Mouse (Mus musculus) cortical plate, adult 2 months (tissue): ENCODE measurements around the gene Krtap14. TPM values are rescaled to one million over a fixed set of nuclear protein-coding genes. Genes with fewer than 3 reads are reported as not detected.

ENCODE experiments used
- H3K27ac ChIP-seq: fragments of 200-500 bp; 2 replicates; pipeline ENCODE4 v1.5.1; 2012; ENCODE audit warnings: low read length, control low read depth, inconsistent platforms; ENCODE audit not compliant: insufficient read depth
- H3K4me1 ChIP-seq: fragments of 200-500 bp; 2 replicates; pipeline ENCODE4 v1.6.1; 2011; ENCODE audit warnings: low read length; ENCODE audit not compliant: control insufficient read depth, insufficient read depth
- H3K4me3 ChIP-seq: fragments of 200-500 bp; 2 replicates; pipeline ENCODE4 v1.5.1; 2011; ENCODE audit warnings: mild to moderate bottlenecking, low read length, control low read depth; ENCODE audit not compliant: insufficient read depth
- CTCF ChIP-seq: fragments of 200-500 bp; IDR thresholded peaks from 2 replicates; pipeline ENCODE4 v1.5.1; 2011; ENCODE audit warnings: mild to moderate bottlenecking, control low read depth, low read length; ENCODE audit not compliant: insufficient read depth; ENCODE audit errors: extremely low read depth
- POLR2A ChIP-seq: fragments of 200-500 bp; IDR thresholded peaks from 2 replicates; pipeline ENCODE4 v1.6.1; 2011; ENCODE audit warnings: mild to moderate bottlenecking, low read length, control low read depth; ENCODE audit not compliant: insufficient read depth; ENCODE audit errors: extremely low read depth
- polyA plus RNA-seq: library from polyadenylated mRNA; depleted of rRNA; stranded (reverse); fragments of >200 nt; gene quantifications from 2 replicates; pipeline ENCODE4 v1.2.3, GENCODE M21; 2012; rRNA removed

Gene Krtap14
- polyA plus RNA-seq, 1 experiment, result not detected

DNA sequence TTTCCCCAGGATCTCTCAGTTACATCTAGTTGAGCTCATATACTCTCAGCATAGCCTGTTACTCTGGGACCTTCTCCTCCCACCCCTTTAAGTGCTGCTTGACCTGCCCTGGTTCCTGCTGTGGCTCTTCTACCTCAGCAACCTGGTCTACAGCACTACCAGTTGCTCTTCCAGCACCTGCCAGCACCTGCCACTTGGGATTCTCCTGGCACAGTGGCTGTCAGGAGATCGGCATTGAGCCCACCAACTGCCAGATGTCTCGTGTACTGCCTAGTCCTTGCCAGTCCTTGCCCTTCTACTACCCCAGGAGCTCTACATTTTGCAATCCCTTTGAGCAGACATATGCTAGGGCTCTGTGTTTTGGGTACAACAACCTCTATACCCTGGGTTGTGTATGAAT, 39.2 kb downstream of the Krtap14 start:
- Histone ChIP-seq H3K27ac (no peak overlapping the region), H3K4me1 (no peaks in the 10 kb centered on the region), H3K4me3 (no peak overlapping the region)
- no peak for TF ChIP-seq POLR2A
- TF ChIP-seq CTCF, result no peak

- Histone ChIP-seq H3K27ac (no peak within 1 kb of the TSS), H3K4me3 (no peak within 1 kb of the TSS), H3K4me1 (no peaks in the 10 kb centered on the region)
- no peak for TF ChIP-seq CTCF
- TF ChIP-seq POLR2A, result no peak
These were observed 48.3 kb downstream of the Krtap14 start, which contains the start of gene Gm5965 for GRCm38 (mm10) chr16:88777596-88777995. Gene Gm5965 (plus strand): TSS chr16:88777896.

DNA sequence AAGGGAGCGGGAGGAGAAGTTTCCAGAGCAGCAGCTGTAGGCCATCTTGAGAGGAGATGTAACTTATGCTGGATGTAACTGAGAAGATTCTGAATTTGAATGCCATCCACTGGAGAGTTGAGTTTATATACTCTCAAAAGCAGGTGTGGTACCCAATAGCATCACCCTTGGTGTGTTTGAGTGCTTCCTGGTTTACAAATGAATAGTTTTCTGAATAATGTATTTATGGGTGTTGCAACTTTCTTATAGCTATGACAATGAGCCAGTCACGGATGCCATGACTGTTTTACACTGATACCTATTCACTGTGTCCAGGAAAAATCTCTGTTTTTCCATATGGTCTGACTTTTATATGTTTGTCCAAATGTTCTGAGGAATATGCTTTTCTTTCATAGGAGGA, 51.8 kb downstream of the Krtap14 start, which contains the start of gene 2310057N15Rik:
Gene 2310057N15Rik (minus strand): TSS at position 101 of the 400 bp plus-strand sequence.
- H3K4me1 ChIP-seq, result no peaks in the 10 kb centered on the region
- no peak within 1 kb of the TSS for H3K27ac ChIP-seq
- no peak within 1 kb of the TSS for H3K4me3 ChIP-seq
- no peak for TF ChIP-seq POLR2A

Other genes with a start within 250 kb of the Krtap14 start
- gene Krtap24-1, start 213.9 kb downstream of the Krtap14 start, polyA plus RNA-seq, result not detected in 2 replicates
- gene 2310079G19Rik, start 198.5 kb downstream of the Krtap14 start, polyA plus RNA-seq, result not detected in 2 replicates
- gene Krtap26-1, start 178.3 kb downstream of the Krtap14 start, polyA plus RNA-seq, result not detected in 2 replicates
- not detected in 2 replicates for gene Krtap27-1, start 154.5 kb downstream of the Krtap14 start, polyA plus RNA-seq
- not detected in 2 replicates for gene 2310061N02Rik, start 118.2 kb downstream of the Krtap14 start, polyA plus RNA-seq
- not detected in 2 replicates for gene Krtap13-1, start 97.3 kb downstream of the Krtap14 start, polyA plus RNA-seq
- gene Krtap13, start 74.5 kb downstream of the Krtap14 start, polyA plus RNA-seq, result not detected in 2 replicates
- not detected in 2 replicates for gene 2310034C09Rik, start 67.3 kb downstream of the Krtap14 start, polyA plus RNA-seq
- gene 2310057N15Rik, start 51.9 kb downstream of the Krtap14 start, polyA plus RNA-seq, result not detected in 2 replicates
- not detected in 2 replicates for gene Gm5965, start 48.2 kb downstream of the Krtap14 start, polyA plus RNA-seq
- not detected in 2 replicates for gene Gm20741, start 13.9 kb downstream of the Krtap14 start, polyA plus RNA-seq
- gene Krtap15, start 5.9 kb downstream of the Krtap14 start, polyA plus RNA-seq, result not detected in 2 replicates
- gene Krtap19-1, start 43.3 kb upstream of the Krtap14 start, polyA plus RNA-seq, result not detected in 2 replicates
- gene Krtap19-2, start 48.1 kb upstream of the Krtap14 start, polyA plus RNA-seq, result not detected in 2 replicates
- gene Krtap19-3, start 51.9 kb upstream of the Krtap14 start, polyA plus RNA-seq, result not detected in 2 replicates
- gene Krtap19-4, start 58.9 kb upstream of the Krtap14 start, polyA plus RNA-seq, result not detected in 2 replicates
- not detected in 2 replicates for gene Krtap19-5, start 70.3 kb upstream of the Krtap14 start, polyA plus RNA-seq
- gene Krtap19-9b, start 106.1 kb upstream of the Krtap14 start, polyA plus RNA-seq, result not detected in 2 replicates
- not detected in 2 replicates for gene Krtap16-3, start 136.7 kb upstream of the Krtap14 start, polyA plus RNA-seq
- gene Krtap22-2, start 184.6 kb upstream of the Krtap14 start, polyA plus RNA-seq, result not detected in 2 replicates
- gene Gm10229, start 189.1 kb upstream of the Krtap14 start, polyA plus RNA-seq, result not detected in 2 replicates
- not detected in 2 replicates for gene Krtap6-1, start 205.6 kb upstream of the Krtap14 start, polyA plus RNA-seq
- gene Gm10228, start 215.3 kb upstream of the Krtap14 start, polyA plus RNA-seq, result not detected in 2 replicates
- not detected in 2 replicates for gene Krtap6-5, start 221.7 kb upstream of the Krtap14 start, polyA plus RNA-seq
- gene 1110025L11Rik, start 237.9 kb upstream of the Krtap14 start, polyA plus RNA-seq, result not detected in 2 replicates